Mouse (Mus musculus): ENCODE results near the gene Msh4. TPM values are rescaled to one million over a fixed set of nuclear protein-coding genes. Genes with fewer than 3 reads are reported as not detected.

The Msh4 gene
- polyA plus RNA-seq, 1 experiment from 2014 or later, result 0.24 TPM

GRCm38 (mm10) chr3:153912546-153913509 is 6.9 kb upstream of the Msh4 start, which contains the start of gene Rabggtb:
Gene Rabggtb (minus strand): TSS chr3:153913009.
- H3K9me3 ChIP-seq (ENCODE audit: control insufficient read depth, low read length), result no peaks in the 10 kb centered on the region
- peak within 1 kb of the TSS; percentile 93 for H3K27ac ChIP-seq (ENCODE audit: low read length)
- peaks cover 16% of the 10 kb centered on the region for H3K36me3 ChIP-seq (ENCODE audit: control insufficient read depth, insufficient read depth)
- WGBS, result under 1% methylated on average over 63 of the region's 65 CpGs
- no peaks in the 10 kb centered on the region for H3K27me3 ChIP-seq (replicated peaks; ENCODE audit: control insufficient read depth, insufficient read depth, low read length)
- H3K4me1 ChIP-seq (replicated peaks; ENCODE audit: control insufficient read depth, insufficient read depth, low read length), result peaks cover 27% of the 10 kb centered on the region
- H3K4me2 ChIP-seq (ENCODE audit: low read length), result peak within 1 kb of the TSS; percentile 75
- ATAC-seq, result peak; percentile 99
- H3K9ac ChIP-seq (replicated peaks; ENCODE audit: low read depth, low read length), result peak within 1 kb of the TSS; percentile 90
- peak within 1 kb of the TSS; percentile 69 for H3K4me3 ChIP-seq (replicated peaks; ENCODE audit: low read length)

GRCm38 (mm10) chr3:153911882-153912440 is 6.0 kb upstream of the Msh4 start:
- H3K27ac ChIP-seq (ENCODE audit: low read length), result no peak overlapping the region
- no peaks in the 10 kb centered on the region for H3K27me3 ChIP-seq (replicated peaks; ENCODE audit: control insufficient read depth, insufficient read depth, low read length)
- peaks cover 18% of the 10 kb centered on the region for H3K36me3 ChIP-seq (ENCODE audit: control insufficient read depth, insufficient read depth)
- WGBS, result 3% methylated on average over 12 of the region's 12 CpGs
- H3K4me1 ChIP-seq (replicated peaks; ENCODE audit: control insufficient read depth, insufficient read depth, low read length), result peaks cover 27% of the 10 kb centered on the region
- no peak for ATAC-seq
- H3K9me3 ChIP-seq (ENCODE audit: control insufficient read depth, low read length), result no peaks in the 10 kb centered on the region
- peak overlapping the region; percentile 90 for H3K9ac ChIP-seq (replicated peaks; ENCODE audit: low read depth, low read length)
- peak overlapping the region; percentile 69 for H3K4me3 ChIP-seq (replicated peaks; ENCODE audit: low read length)
- H3K4me2 ChIP-seq (ENCODE audit: low read length), result peak overlapping the region; percentile 75

- H3K36me3 ChIP-seq (ENCODE audit: control insufficient read depth, insufficient read depth), result peaks cover 23% of the 10 kb centered on the region
- WGBS, result 43% methylated on average over 8 of the region's 8 CpGs
Measured at GRCm38 (mm10) chr3:153911197-153911881, 5.4 kb upstream of the Msh4 start.

DNA sequence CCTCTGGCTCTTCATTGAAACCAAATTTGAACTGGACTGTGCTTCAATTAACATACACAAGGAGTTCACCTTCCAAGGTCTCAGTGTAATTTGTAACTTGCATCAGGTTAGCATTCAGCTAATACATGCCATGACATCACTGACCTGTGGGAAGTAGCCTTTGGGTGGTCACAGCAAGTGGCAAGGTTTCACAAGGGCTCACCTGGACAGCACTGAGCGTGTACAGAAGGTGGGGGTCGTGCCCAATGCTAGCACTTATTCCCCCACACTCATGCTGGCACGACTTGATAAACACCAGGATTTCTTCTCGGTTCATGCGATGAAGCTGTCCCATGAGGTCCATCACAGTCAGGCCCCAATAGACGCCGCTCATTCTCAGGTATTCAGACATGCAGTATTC is 4.6 kb upstream of the Msh4 start:
- Histone ChIP-seq H3K4me3 (replicated peaks; ENCODE audit: low read length) (0 out of 2 replicates have a peak overlapping the region, but pooled peaks have one; percentile 4), H3K36me3 (ENCODE audit: control insufficient read depth, insufficient read depth) (peaks cover 31% of the 10 kb centered on the region), H3K9ac (replicated peaks; ENCODE audit: low read depth, low read length) (no peak overlapping the region), H3K9me3 (ENCODE audit: control insufficient read depth, low read length) (no peaks in the 10 kb centered on the region), H3K4me2 (ENCODE audit: low read length) (peak overlapping the region; percentile 75; the same call in 1 of the 2 replicates), H3K4me1 (replicated peaks; ENCODE audit: control insufficient read depth, insufficient read depth, low read length) (peaks cover 27% of the 10 kb centered on the region), H3K27me3 (replicated peaks; ENCODE audit: control insufficient read depth, insufficient read depth, low read length) (no peaks in the 10 kb centered on the region), H3K27ac (ENCODE audit: low read length) (no peak overlapping the region)
- WGBS, result 77% methylated on average over 7 of the region's 7 CpGs
- no peak for ATAC-seq

More at GRCm38 (mm10) chr3:153911197-153911881, 5.4 kb upstream of the Msh4 start:
- H3K9ac ChIP-seq (replicated peaks; ENCODE audit: low read depth, low read length), result peak overlapping the region; percentile 90
- H3K9me3 ChIP-seq (ENCODE audit: control insufficient read depth, low read length), result no peaks in the 10 kb centered on the region
- H3K4me1 ChIP-seq (replicated peaks; ENCODE audit: control insufficient read depth, insufficient read depth, low read length), result peaks cover 27% of the 10 kb centered on the region
- peak overlapping the region; percentile 69 for H3K4me3 ChIP-seq (replicated peaks; ENCODE audit: low read length)
- no peak overlapping the region for H3K27ac ChIP-seq (ENCODE audit: low read length)
- no peaks in the 10 kb centered on the region for H3K27me3 ChIP-seq (replicated peaks; ENCODE audit: control insufficient read depth, insufficient read depth, low read length)
- ATAC-seq, result no peak
- peak overlapping the region; percentile 75 for H3K4me2 ChIP-seq (ENCODE audit: low read length)

DNA sequence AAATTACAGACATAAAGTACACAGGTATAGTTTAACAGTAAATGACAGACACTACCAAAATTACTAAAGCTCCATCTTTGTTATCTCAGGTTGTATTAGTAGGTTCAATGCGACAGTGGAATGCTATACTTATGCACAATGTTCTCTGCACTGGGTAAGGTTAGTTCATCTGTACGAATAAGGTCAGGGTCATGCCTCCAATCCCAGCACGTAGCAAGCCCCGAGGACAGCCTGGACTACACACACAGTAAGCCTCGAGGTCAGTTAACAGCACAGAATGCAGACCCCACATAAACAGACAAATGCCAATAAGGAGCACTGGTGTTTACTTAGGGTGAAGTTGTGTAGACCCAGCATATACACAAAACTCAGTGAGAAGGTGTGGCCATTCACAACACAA is 3.0 kb upstream of the Msh4 start:
- 81% methylated on average over 5 of the region's 5 CpGs for WGBS
- Histone ChIP-seq H3K9me3 (ENCODE audit: control insufficient read depth, low read length) (no peaks in the 10 kb centered on the region), H3K27me3 (replicated peaks; ENCODE audit: control insufficient read depth, insufficient read depth, low read length) (no peaks in the 10 kb centered on the region), H3K4me3 (replicated peaks; ENCODE audit: low read length) (no peak overlapping the region), H3K4me1 (replicated peaks; ENCODE audit: control insufficient read depth, insufficient read depth, low read length) (peaks cover 27% of the 10 kb centered on the region), H3K4me2 (ENCODE audit: low read length) (no peak overlapping the region), H3K27ac (ENCODE audit: low read length) (no peak overlapping the region), H3K36me3 (ENCODE audit: control insufficient read depth, insufficient read depth) (peaks cover 41% of the 10 kb centered on the region), H3K9ac (replicated peaks; ENCODE audit: low read depth, low read length) (no peak overlapping the region)
- ATAC-seq, result no peak

DNA sequence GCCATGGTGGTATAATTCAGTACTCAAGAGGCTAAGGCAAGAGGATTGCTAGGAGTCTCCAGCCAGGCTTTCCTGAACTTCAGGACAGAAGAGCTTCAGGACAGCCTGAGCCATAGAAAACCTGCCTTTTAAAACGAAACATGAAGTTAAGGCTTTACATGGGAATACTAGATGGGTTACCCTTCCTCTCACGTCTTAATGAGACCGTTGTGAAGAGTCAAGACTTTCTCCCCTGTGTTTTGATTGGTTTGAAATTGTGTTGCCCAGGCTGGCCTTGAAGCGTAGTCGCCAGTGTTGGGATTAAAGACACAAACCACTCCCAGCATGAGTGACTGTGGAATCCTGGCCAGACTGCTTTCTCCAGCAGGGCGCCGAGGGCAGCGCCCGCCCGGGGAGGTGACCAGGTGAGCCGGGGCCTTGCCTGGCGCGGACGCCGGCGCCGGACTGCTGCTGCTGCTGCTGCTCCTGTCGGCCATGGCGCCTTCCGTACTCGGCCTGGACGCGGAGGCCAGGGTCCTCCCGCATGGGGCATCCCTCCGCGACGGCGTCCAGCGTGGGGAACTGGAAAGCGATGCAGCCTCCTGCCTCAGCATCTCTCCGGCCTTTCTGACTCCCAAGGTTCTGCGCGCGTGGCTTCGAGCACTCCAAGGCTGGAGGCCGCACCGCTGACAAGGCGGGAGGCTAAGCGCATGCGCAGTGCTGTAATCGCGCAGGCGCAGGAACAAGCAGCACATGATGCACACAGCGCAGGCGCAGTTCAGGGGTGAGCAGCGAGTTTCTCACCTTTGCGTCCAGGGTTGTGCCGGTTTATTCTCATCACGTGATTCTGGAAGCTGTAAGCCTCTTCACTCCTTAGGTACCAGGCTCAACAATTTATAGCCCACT is 445 bp downstream of the Msh4 start:
- Histone ChIP-seq H3K9me3 (ENCODE audit: control insufficient read depth, low read length) (no peaks in the 10 kb centered on the region), H3K36me3 (ENCODE audit: control insufficient read depth, insufficient read depth) (peaks cover 44% of the 10 kb centered on the region), H3K4me1 (replicated peaks; ENCODE audit: control insufficient read depth, insufficient read depth, low read length) (peaks cover 10% of the 10 kb centered on the region), H3K9ac (replicated peaks; ENCODE audit: low read depth, low read length) (no peak overlapping the region), H3K27me3 (replicated peaks; ENCODE audit: control insufficient read depth, insufficient read depth, low read length) (no peaks in the 10 kb centered on the region), H3K4me3 (replicated peaks; ENCODE audit: low read length) (no peak overlapping the region), H3K4me2 (ENCODE audit: low read length) (no peak overlapping the region), H3K27ac (ENCODE audit: low read length) (no peak overlapping the region)
- 86% methylated on average over 49 of the region's 49 CpGs for WGBS
- ATAC-seq, result peak; percentile 27

- Histone ChIP-seq H3K9me3 (ENCODE audit: control insufficient read depth, low read length) (no peaks in the 10 kb centered on the region), H3K27ac (ENCODE audit: low read length) (no peak overlapping the region), H3K36me3 (ENCODE audit: control insufficient read depth, insufficient read depth) (peaks cover 35% of the 10 kb centered on the region), H3K27me3 (replicated peaks; ENCODE audit: control insufficient read depth, insufficient read depth, low read length) (no peaks in the 10 kb centered on the region), H3K9ac (replicated peaks; ENCODE audit: low read depth, low read length) (no peak overlapping the region), H3K4me3 (replicated peaks; ENCODE audit: low read length) (no peak overlapping the region), H3K4me2 (ENCODE audit: low read length) (no peak overlapping the region), H3K4me1 (replicated peaks; ENCODE audit: control insufficient read depth, insufficient read depth, low read length) (peaks cover under 1% of the 10 kb centered on the region; the same call in 1 of the 2 replicates)
- ATAC-seq, result 0 out of 2 replicates have a peak, but pooled peaks have one; percentile 38
- 59% methylated on average over 6 of the region's 6 CpGs for WGBS
Measured at GRCm38 (mm10) chr3:153904586-153904985, 1.4 kb downstream of the Msh4 start.

GRCm38 (mm10) chr3:153902595-153902994 is 3.3 kb downstream of the Msh4 start:
- H3K9ac ChIP-seq (replicated peaks; ENCODE audit: low read depth, low read length), result no peak overlapping the region
- ATAC-seq, result no peak
- H3K27ac ChIP-seq (ENCODE audit: low read length), result no peak overlapping the region
- no peak overlapping the region for H3K4me3 ChIP-seq (replicated peaks; ENCODE audit: low read length)
- 74% methylated on average over 3 of the region's 3 CpGs for WGBS
- no peaks in the 10 kb centered on the region for H3K27me3 ChIP-seq (replicated peaks; ENCODE audit: control insufficient read depth, insufficient read depth, low read length)
- no peaks in the 10 kb centered on the region for H3K9me3 ChIP-seq (ENCODE audit: control insufficient read depth, low read length)
- peaks cover 31% of the 10 kb centered on the region for H3K36me3 ChIP-seq (ENCODE audit: control insufficient read depth, insufficient read depth)
- no peak overlapping the region for H3K4me2 ChIP-seq (ENCODE audit: low read length)
- H3K4me1 ChIP-seq (replicated peaks; ENCODE audit: control insufficient read depth, insufficient read depth, low read length), result no peaks in the 10 kb centered on the region

All from forebrain, embryonic 16.5 days (tissue).